Mouse (Mus musculus) ovary, postnatal 14 days (tissue): Measurements from ENCODE around the gene Nyap2.
"Not testable (repeated sequence)": the region's sequence is repeated elsewhere in the genome, so short reads cannot be mapped to it uniquely, and the experiment has no call there.

Experiments
- DNase-seq: peaks from one replicate; pipeline ENCODE4 v3.0.0; 2022; ENCODE audit warnings: low spot score

Nyap2 gene

GRCm38 (mm10) chr1:81180686-81181085 is 103.9 kb downstream of the Nyap2 start:
- no peak for DNase-seq

- DNase-seq, result no peak
These were observed 132.8 kb downstream of the Nyap2 start for GRCm38 (mm10) chr1:81209536-81209935.

- no peak for DNase-seq
These were observed 134.7 kb downstream of the Nyap2 start for GRCm38 (mm10) chr1:81211491-81211890.

GRCm38 (mm10) chr1:81219790-81220189 is 143.0 kb downstream of the Nyap2 start:
- no peak for DNase-seq

GRCm38 (mm10) chr1:81231759-81232406 is 155.1 kb downstream of the Nyap2 start:
- DNase-seq, result no peak

GRCm38 (mm10) chr1:81232407-81232789 is 155.6 kb downstream of the Nyap2 start:
- DNase-seq, result not testable (repeated sequence)

GRCm38 (mm10) chr1:81248447-81249205 is 171.9 kb downstream of the Nyap2 start:
- no peak for DNase-seq

- DNase-seq, result no peak
These were observed 173.3 kb downstream of the Nyap2 start for GRCm38 (mm10) chr1:81250068-81250467.

- no peak for DNase-seq
These were observed 189.7 kb downstream of the Nyap2 start for GRCm38 (mm10) chr1:81266441-81266840.

- no peak for DNase-seq
These were observed 204.2 kb downstream of the Nyap2 start for GRCm38 (mm10) chr1:81280978-81281377.

GRCm38 (mm10) chr1:81285633-81286032 is 208.9 kb downstream of the Nyap2 start:
- DNase-seq, result no peak

- DNase-seq, result no peak
These were observed 210.3 kb downstream of the Nyap2 start for GRCm38 (mm10) chr1:81287088-81287487.

GRCm38 (mm10) chr1:81300735-81301134 is 224.0 kb downstream of the Nyap2 start:
- no peak for DNase-seq

GRCm38 (mm10) chr1:81301661-81302060 is 224.9 kb downstream of the Nyap2 start:
- DNase-seq, result peak; percentile 31

GRCm38 (mm10) chr1:81303389-81303788 is 226.6 kb downstream of the Nyap2 start:
- no peak for DNase-seq

- no peak for DNase-seq
These were observed 230.7 kb downstream of the Nyap2 start for GRCm38 (mm10) chr1:81307407-81307806.

- DNase-seq, result no peak
These were observed 231.2 kb downstream of the Nyap2 start for GRCm38 (mm10) chr1:81307934-81308333.

- DNase-seq, result peak; percentile 49
These were observed 233.4 kb downstream of the Nyap2 start for GRCm38 (mm10) chr1:81310087-81310626.

GRCm38 (mm10) chr1:81316403-81316994 is 239.7 kb downstream of the Nyap2 start:
- DNase-seq, result peak; percentile 73

GRCm38 (mm10) chr1:81316995-81317413 is 240.3 kb downstream of the Nyap2 start:
- no peak for DNase-seq

GRCm38 (mm10) chr1:81387722-81388121 is 311.0 kb downstream of the Nyap2 start:
- no peak for DNase-seq
